Mouse (Mus musculus): Measurements from ENCODE around the gene Pigt. TPM values are rescaled to one million over a fixed set of nuclear protein-coding genes. Genes with fewer than 3 reads are reported as not detected.
A peak's percentile ranks its signal among the peaks of the same experiment; 100 is the strongest.

Pigt gene
- polyA plus RNA-seq, 1 experiment from 2014 or later, result 53.6 TPM

DNA sequence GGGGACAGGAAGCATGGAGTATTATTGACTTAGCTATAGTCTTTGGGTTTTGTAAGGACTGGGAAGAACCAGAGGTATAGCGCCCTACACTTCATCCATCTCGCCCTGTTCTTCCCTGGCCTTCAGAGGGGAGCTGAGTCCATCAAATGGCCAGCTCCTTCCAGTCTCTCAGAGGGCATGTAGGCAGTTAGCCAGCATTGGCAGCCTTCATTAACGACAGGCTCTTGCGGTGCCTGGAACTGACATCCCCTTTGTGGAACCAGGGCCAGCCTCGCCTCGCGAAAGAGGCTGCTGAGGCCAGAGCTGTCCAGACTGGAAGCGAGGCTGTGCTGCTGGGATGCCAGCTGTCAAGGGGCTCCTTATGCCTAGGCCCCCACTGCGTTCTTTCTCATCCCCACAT, 9.5 kb upstream of the Pigt start:
- WGBS, result 71% methylated on average over 9 of the region's 9 CpGs
- Histone ChIP-seq H3K27ac (replicated peaks) (no peak overlapping the region), H3K4me1 (replicated peaks; ENCODE audit: control insufficient read depth, insufficient read depth) (peaks cover 5% of the 10 kb centered on the region; the same call in 1 of the 2 replicates), H3K36me3 (ENCODE audit: control insufficient read depth, insufficient read depth, low read length) (no peaks in the 10 kb centered on the region; the same call in 1 of the 2 replicates), H3K9ac (ENCODE audit: low read length) (no peak overlapping the region), H3K27me3 (ENCODE audit: control insufficient read depth, insufficient read depth, low read length) (no peaks in the 10 kb centered on the region), H3K4me3 (ENCODE audit: low read depth, low read length) (no peak overlapping the region), H3K4me2 (replicated peaks; ENCODE audit: low read depth) (peak overlapping the region; percentile 97), H3K9me3 (ENCODE audit: control insufficient read depth, low read length) (no peaks in the 10 kb centered on the region)
- ATAC-seq (ENCODE audit: low FRiP score, low TSS enrichment) (no peak), DNase-seq (ENCODE audit: low spot score) (no peak)
- TF ChIP-seq EP300 (optimal IDR thresholded peaks at IDR 0.05), result no peak
- no peak for TF ChIP-seq CTCF (IDR thresholded peaks at IDR 0.05; ENCODE audit: low read depth)

DNA sequence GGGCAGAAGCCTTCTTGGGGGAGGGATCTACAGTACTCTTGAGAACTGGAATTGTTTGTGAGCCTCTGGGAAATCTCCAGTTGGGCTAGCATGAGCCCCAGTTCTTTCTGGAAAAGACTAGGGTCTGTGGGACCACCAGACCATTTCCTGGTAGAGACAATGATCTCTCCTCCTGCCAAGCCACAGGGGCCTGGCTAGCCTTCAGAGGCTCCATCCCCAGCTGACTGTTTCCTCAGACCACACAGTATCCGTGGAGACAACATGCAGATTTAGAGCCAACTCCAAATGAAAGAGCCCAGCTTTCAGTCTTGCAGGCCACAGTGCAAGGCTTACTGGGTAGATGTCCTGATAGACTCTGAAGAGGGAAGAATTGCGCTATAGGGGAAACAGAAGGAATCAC, 3.2 kb upstream of the Pigt start:
- H3K9me3 ChIP-seq (ENCODE audit: control insufficient read depth, low read length), result no peaks in the 10 kb centered on the region
- WGBS, result 55% methylated on average over 2 of the region's 2 CpGs
- H3K36me3 ChIP-seq (ENCODE audit: control insufficient read depth, insufficient read depth, low read length), result peaks cover 2% of the 10 kb centered on the region; the same call in 1 of the 2 replicates
- no peak for DNase-seq (ENCODE audit: low spot score)
- no peaks in the 10 kb centered on the region for H3K27me3 ChIP-seq (ENCODE audit: control insufficient read depth, insufficient read depth, low read length)
- H3K4me1 ChIP-seq (replicated peaks; ENCODE audit: control insufficient read depth, insufficient read depth), result peaks cover 5% of the 10 kb centered on the region; the same call in 1 of the 2 replicates
- no peak overlapping the region for H3K9ac ChIP-seq (ENCODE audit: low read length)
- H3K27ac ChIP-seq (replicated peaks), result no peak overlapping the region
- no peak for ATAC-seq (ENCODE audit: low FRiP score, low TSS enrichment)
- no peak overlapping the region for H3K4me2 ChIP-seq (replicated peaks; ENCODE audit: low read depth)
- H3K4me3 ChIP-seq (ENCODE audit: low read depth, low read length), result no peak overlapping the region
- no peak for TF ChIP-seq EP300 (optimal IDR thresholded peaks at IDR 0.05)
- no peak for TF ChIP-seq CTCF (IDR thresholded peaks at IDR 0.05; ENCODE audit: low read depth)

DNA sequence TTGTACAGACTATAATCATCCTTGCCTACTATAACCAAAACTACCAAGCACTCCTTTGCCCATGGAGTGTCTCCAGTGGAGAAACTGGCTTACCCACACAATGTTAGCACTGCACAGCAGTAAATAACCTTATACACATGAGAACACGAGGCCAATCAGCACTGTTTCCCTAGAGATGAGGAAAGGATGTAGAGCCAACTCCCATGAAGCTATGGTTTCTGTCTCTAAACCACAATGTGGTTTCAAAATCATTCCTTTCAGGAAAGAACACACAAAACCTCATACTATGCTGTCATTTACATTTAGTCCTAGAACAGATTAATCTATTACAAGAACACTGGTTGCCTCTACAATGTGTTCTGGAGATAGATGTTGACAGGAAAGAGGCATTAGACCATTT, 989 bp upstream of the Pigt start:
- Histone ChIP-seq H3K4me2 (replicated peaks; ENCODE audit: low read depth) (peak overlapping the region; percentile 92), H3K4me1 (replicated peaks; ENCODE audit: control insufficient read depth, insufficient read depth) (peaks cover 5% of the 10 kb centered on the region; the same call in 1 of the 2 replicates), H3K9me3 (ENCODE audit: control insufficient read depth, low read length) (no peaks in the 10 kb centered on the region), H3K27me3 (ENCODE audit: control insufficient read depth, insufficient read depth, low read length) (no peaks in the 10 kb centered on the region), H3K9ac (ENCODE audit: low read length) (no peak overlapping the region), H3K27ac (replicated peaks) (no peak overlapping the region), H3K4me3 (ENCODE audit: low read depth, low read length) (no peak overlapping the region), H3K36me3 (ENCODE audit: control insufficient read depth, insufficient read depth, low read length) (peaks cover 6% of the 10 kb centered on the region)
- DNase-seq (ENCODE audit: low spot score), result no peak
- ATAC-seq (ENCODE audit: low FRiP score, low TSS enrichment), result no peak
- TF ChIP-seq EP300 (optimal IDR thresholded peaks at IDR 0.05), result no peak
- TF ChIP-seq CTCF (IDR thresholded peaks at IDR 0.05; ENCODE audit: low read depth), result no peak
- 55% methylated on average over 1 of the region's 1 CpGs for WGBS

DNA sequence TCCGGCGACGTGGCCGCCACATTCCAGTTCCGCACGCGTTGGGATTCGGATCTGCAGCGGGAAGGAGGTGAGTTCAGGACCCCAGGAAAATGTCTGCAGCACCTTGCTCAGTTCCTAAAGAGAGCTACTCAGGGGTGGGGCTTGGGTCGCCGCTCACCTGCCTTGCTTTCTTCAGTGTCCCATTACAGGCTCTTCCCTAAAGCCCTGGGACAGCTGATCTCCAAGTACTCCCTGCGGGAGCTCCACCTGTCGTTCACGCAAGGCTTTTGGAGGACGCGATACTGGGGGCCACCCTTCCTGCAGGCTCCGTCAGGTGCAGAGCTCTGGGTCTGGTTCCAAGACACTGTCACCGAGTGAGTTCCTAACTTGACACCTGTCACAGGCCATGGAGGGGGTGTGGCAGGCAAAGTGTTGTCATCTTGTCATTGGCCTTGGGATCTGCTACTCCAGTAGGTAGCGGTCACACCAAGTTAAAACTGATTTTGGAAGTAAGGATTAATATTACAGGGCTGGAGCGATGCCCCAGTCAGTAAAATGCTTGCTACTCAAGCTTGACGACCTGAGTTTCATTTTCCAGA, 460 bp downstream of the Pigt start:
- 6% methylated on average over 21 of the region's 21 CpGs for WGBS
- Histone ChIP-seq H3K9ac (ENCODE audit: low read length) (peak overlapping the region; percentile 77), H3K4me1 (replicated peaks; ENCODE audit: control insufficient read depth, insufficient read depth) (peaks cover 5% of the 10 kb centered on the region; the same call in 1 of the 2 replicates), H3K9me3 (ENCODE audit: control insufficient read depth, low read length) (no peaks in the 10 kb centered on the region), H3K4me3 (ENCODE audit: low read depth, low read length) (peak overlapping the region; percentile 79), H3K27ac (replicated peaks) (peak overlapping the region; percentile 75; the same call in 1 of the 2 replicates), H3K27me3 (ENCODE audit: control insufficient read depth, insufficient read depth, low read length) (no peaks in the 10 kb centered on the region), H3K36me3 (ENCODE audit: control insufficient read depth, insufficient read depth, low read length) (peaks cover 8% of the 10 kb centered on the region), H3K4me2 (replicated peaks; ENCODE audit: low read depth) (peak overlapping the region; percentile 92)
- TF ChIP-seq EP300 (optimal IDR thresholded peaks at IDR 0.05), result no peak
- TF ChIP-seq CTCF (IDR thresholded peaks at IDR 0.05; ENCODE audit: low read depth), result peak; percentile 39
- DNase-seq (ENCODE audit: low spot score) (peak; percentile 37), ATAC-seq (ENCODE audit: low FRiP score, low TSS enrichment) (peak; percentile 31)

DNA sequence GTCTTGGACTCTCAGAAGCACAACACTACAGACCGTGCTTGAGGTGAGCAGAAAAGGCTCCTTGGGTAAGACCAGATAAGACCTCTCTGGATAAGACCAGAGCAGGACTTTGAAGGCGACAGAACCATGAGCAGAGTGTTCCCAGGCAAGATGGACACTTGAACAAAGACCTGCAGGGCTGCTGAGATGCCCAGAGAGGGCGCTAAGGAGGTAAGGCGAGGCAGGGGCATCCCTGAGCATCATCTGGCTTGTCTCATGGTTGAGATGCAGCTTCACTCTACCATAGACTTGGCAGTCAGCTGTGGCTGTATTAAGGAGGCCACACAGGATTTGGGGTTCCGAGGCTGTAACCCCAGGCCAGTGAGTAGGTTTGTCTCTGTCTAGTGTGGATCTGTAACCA, 2.0 kb downstream of the Pigt start:
- Histone ChIP-seq H3K9me3 (ENCODE audit: control insufficient read depth, low read length) (no peaks in the 10 kb centered on the region), H3K27me3 (ENCODE audit: control insufficient read depth, insufficient read depth, low read length) (no peaks in the 10 kb centered on the region), H3K36me3 (ENCODE audit: control insufficient read depth, insufficient read depth, low read length) (peaks cover 16% of the 10 kb centered on the region), H3K9ac (ENCODE audit: low read length) (no peak overlapping the region), H3K27ac (replicated peaks) (no peak overlapping the region), H3K4me2 (replicated peaks; ENCODE audit: low read depth) (no peak overlapping the region), H3K4me1 (replicated peaks; ENCODE audit: control insufficient read depth, insufficient read depth) (peaks cover 5% of the 10 kb centered on the region; the same call in 1 of the 2 replicates), H3K4me3 (ENCODE audit: low read depth, low read length) (no peak overlapping the region)
- ATAC-seq (ENCODE audit: low FRiP score, low TSS enrichment) (no peak), DNase-seq (ENCODE audit: low spot score) (no peak)
- WGBS, result 77% methylated on average over 5 of the region's 5 CpGs
- peak; percentile 38 for TF ChIP-seq CTCF (IDR thresholded peaks at IDR 0.05; ENCODE audit: low read depth)
- TF ChIP-seq EP300 (optimal IDR thresholded peaks at IDR 0.05), result no peak

DNA sequence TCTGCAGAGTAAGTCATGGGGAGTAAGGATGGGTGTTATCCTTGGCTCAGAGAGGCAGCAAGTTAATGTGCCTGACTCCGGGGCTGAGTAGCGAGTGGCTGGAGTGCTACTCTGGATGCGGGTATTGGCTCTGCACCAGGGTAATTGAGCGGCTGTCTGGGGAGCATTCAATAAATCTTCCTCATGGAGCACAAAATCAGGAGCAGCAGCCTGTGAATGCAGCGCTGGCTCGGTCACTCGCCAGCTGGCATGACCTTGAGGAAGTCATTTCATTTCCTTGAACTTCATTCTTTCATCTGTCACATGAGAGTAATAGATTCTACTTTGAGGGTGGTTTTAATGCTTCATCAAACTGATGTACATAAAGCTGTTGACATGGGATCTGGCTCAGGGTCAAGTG, 3.2 kb downstream of the Pigt start:
- H3K36me3 ChIP-seq (ENCODE audit: control insufficient read depth, insufficient read depth, low read length), result peaks cover 19% of the 10 kb centered on the region
- TF ChIP-seq EP300 (optimal IDR thresholded peaks at IDR 0.05) (no peak), CTCF (IDR thresholded peaks at IDR 0.05; ENCODE audit: low read depth) (no peak)

More for the DNA sequence above, 3.2 kb downstream of the Pigt start:
- ATAC-seq (ENCODE audit: low FRiP score, low TSS enrichment) (no peak), DNase-seq (ENCODE audit: low spot score) (no peak)
- Histone ChIP-seq H3K4me2 (replicated peaks; ENCODE audit: low read depth) (no peak overlapping the region), H3K4me1 (replicated peaks; ENCODE audit: control insufficient read depth, insufficient read depth) (peaks cover 5% of the 10 kb centered on the region; the same call in 1 of the 2 replicates), H3K27ac (replicated peaks) (no peak overlapping the region), H3K27me3 (ENCODE audit: control insufficient read depth, insufficient read depth, low read length) (no peaks in the 10 kb centered on the region), H3K9me3 (ENCODE audit: control insufficient read depth, low read length) (0 out of 2 replicates have a peak, but pooled peaks cover 2% of the 10 kb centered on the region), H3K9ac (ENCODE audit: low read length) (no peak overlapping the region), H3K4me3 (ENCODE audit: low read depth, low read length) (no peak overlapping the region)
- WGBS, result 84% methylated on average over 7 of the region's 7 CpGs

Measured in stomach, postnatal 0 days (tissue).